Mouse (Mus musculus) forebrain, embryonic 15.5 days (tissue): ENCODE results near the gene Hsd17b6. TPM values are rescaled to one million over a fixed set of nuclear protein-coding genes. Genes with fewer than 3 reads are reported as not detected.
A peak's percentile ranks its signal among the peaks of the same experiment; 100 is the strongest.

Source experiments
- ATAC-seq: fragments of 200-750 bp; cut with Nextera tagmentation; replicated peaks from 2 replicates; pipeline ENCODE4 v1.8.0; 2017; ENCODE audit warnings: mild to moderate bottlenecking, moderate TSS enrichment, moderate library complexity
- H3K27ac ChIP-seq: fragments of 300-500 bp; sonication (generic); replicated peaks from 2 replicates; pipeline ENCODE4 v1.5.1; 2015; ENCODE audit warnings: mild to moderate bottlenecking, inconsistent platforms
- H3K27me3 ChIP-seq: fragments of 300-500 bp; sonication (generic); 2 replicates; pipeline ENCODE4 v1.6.1; 2015; ENCODE audit warnings: inconsistent platforms
- H3K36me3 ChIP-seq: fragments of 300-500 bp; sonication (generic); 2 replicates; pipeline ENCODE4 v1.6.1; 2015; ENCODE audit warnings: mild to moderate bottlenecking, inconsistent platforms
- H3K4me1 ChIP-seq: fragments of 300-500 bp; sonication (generic); 2 replicates; pipeline ENCODE4 v1.6.1; 2015; ENCODE audit warnings: inconsistent platforms
- H3K4me2 ChIP-seq: fragments of 300-500 bp; sonication (generic); replicated peaks from 2 replicates; pipeline ENCODE4 v1.6.1; 2015; ENCODE audit warnings: mild to moderate bottlenecking, inconsistent platforms
- H3K4me3 ChIP-seq: fragments of 300-500 bp; sonication (generic); 2 replicates; pipeline ENCODE4 v1.5.1; 2015; ENCODE audit warnings: mild to moderate bottlenecking, inconsistent platforms
- H3K9ac ChIP-seq: fragments of 300-500 bp; sonication (generic); replicated peaks from 2 replicates; pipeline ENCODE4 v1.6.1; 2015; ENCODE audit warnings: mild to moderate bottlenecking, inconsistent platforms
- H3K9me3 ChIP-seq: fragments of 300-500 bp; sonication (generic); 2 replicates; pipeline ENCODE4 v1.6.1; 2016; ENCODE audit warnings: inconsistent platforms
- WGBS: fragments of 180-500 bp; shearing (Covaris S2); methylation state at CpG from one replicate; pipeline ENCODE4 v1.1.7; 2015; ENCODE audit warnings: mixed read lengths; 5-methylcytosine and 5-hydroxymethylcytosine counted together
- polyA plus RNA-seq: library from polyadenylated mRNA; unstranded; fragments of >200 nt; fragmentation: Nextera tagmentation; extraction: Ambion mirVana; gene quantifications from 2 replicates; pipeline ENCODE4 v1.2.1, GENCODE M21; 2015

Hsd17b6 gene
- polyA plus RNA-seq, 1 experiment from 2014 or later, result not detected

DNA sequence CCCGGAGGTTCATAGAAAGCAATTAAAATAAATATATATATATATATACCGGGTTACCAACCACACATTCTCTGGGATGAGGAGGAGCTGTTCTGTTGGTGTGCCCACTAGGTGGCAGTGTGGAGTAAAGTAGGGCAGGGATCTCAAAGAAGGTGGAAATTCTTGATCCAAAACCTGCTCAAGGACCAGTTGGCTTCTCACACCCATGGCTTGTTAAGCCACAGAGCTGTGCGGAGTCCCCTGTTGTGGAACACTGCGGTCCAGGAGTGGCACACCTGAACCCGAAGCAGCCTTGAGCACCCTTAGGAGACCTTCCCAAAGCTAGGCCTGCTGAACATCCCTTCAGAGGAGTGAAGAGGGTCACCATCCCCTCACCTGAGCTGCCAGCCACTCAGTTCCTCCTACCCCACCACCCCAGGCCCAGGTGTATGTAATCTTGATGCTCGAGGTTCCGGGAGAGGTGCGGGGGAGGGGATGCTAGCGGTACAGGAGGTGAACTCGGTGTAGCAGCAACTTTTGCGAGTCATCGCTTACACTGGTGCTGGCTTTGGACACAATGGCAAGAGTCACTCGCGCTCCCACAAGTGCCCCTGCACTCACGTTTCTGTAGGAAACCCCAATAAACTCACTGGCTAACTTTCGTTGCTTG is 51.1 kb downstream of the Hsd17b6 start:
- no peak overlapping the region for H3K9ac ChIP-seq
- H3K4me2 ChIP-seq, result no peak overlapping the region
- no peaks in the 10 kb centered on the region for H3K27me3 ChIP-seq
- H3K9me3 ChIP-seq, result no peaks in the 10 kb centered on the region
- no peak overlapping the region for H3K27ac ChIP-seq
- 62% methylated on average over 16 of the region's 16 CpGs for WGBS
- no peak for ATAC-seq
- H3K4me3 ChIP-seq, result no peak overlapping the region
- no peaks in the 10 kb centered on the region for H3K36me3 ChIP-seq
- no peaks in the 10 kb centered on the region for H3K4me1 ChIP-seq

DNA sequence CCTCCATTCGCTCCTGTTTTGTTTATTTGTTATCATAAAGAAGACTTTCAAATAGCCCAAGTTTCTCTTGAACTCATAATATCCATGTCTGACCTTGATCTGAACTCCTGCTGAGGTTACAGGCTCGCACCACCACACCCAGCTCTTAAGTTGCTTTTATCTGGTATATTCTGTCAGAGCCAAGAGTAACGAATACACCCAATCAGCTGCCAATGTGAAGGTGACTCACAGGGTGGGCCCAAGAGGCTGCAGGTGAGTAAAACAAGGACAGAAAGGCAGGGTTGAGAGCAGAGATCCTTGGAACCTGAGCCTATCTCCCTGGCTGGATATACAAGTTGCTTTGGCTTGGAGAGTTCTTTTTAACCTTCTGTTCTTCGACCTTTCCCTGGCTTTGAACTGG is 52.4 kb downstream of the Hsd17b6 start:
- Histone ChIP-seq H3K4me3 (no peak overlapping the region), H3K4me2 (no peak overlapping the region), H3K4me1 (no peaks in the 10 kb centered on the region), H3K36me3 (no peaks in the 10 kb centered on the region), H3K9ac (no peak overlapping the region), H3K9me3 (no peaks in the 10 kb centered on the region), H3K27me3 (no peaks in the 10 kb centered on the region), H3K27ac (no peak overlapping the region)
- ATAC-seq, result no peak
- WGBS, result 76% methylated on average over 4 of the region's 4 CpGs

DNA sequence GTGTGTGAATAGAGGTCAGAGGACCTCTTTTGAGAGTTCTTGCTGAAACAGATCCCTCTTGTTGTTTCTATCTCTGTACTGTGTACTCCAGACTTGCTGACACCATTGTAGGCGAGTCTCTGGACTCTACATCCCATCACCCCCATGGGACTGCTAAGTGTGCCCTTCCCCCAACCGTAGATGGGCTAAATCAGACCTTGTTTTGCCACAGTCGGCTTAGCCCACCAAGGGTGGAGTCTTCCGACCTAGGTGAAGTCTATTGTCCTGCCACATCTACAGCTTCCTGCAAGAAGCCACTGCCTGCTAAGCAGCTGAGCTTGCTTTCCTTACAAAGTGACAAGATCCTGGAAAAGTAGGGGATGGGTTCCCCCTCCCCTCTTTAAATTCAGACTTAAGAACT is 55.6 kb downstream of the Hsd17b6 start:
- Histone ChIP-seq H3K4me2 (no peak overlapping the region), H3K9me3 (no peaks in the 10 kb centered on the region), H3K4me1 (no peaks in the 10 kb centered on the region), H3K36me3 (no peaks in the 10 kb centered on the region), H3K27ac (no peak overlapping the region), H3K27me3 (no peaks in the 10 kb centered on the region), H3K9ac (no peak overlapping the region), H3K4me3 (no peak overlapping the region)
- WGBS, result 85% methylated on average over 4 of the region's 4 CpGs
- ATAC-seq, result no peak

DNA sequence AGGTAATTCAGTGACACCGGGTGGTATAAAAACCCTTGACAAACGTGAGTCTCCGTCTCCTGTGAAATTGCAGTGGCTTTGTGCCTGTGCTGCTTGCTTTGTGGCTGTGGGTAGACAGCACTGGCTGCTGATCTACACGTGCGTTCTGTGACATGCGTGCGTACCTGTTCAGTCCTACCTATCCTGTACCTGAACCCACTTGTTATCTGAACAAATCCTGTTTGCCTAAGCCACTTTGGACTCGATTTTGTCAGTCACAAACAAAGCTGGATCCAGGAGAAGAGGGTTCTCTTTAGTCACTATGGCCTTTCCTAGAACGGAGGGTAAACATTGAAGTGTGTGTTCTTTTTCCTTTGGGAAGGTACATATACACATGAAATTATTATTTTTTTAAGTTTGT is 56.0 kb downstream of the Hsd17b6 start:
- Histone ChIP-seq H3K36me3 (no peaks in the 10 kb centered on the region), H3K9ac (no peak overlapping the region), H3K4me1 (no peaks in the 10 kb centered on the region), H3K27me3 (no peaks in the 10 kb centered on the region), H3K9me3 (no peaks in the 10 kb centered on the region), H3K27ac (no peak overlapping the region), H3K4me2 (no peak overlapping the region), H3K4me3 (no peak overlapping the region)
- WGBS, result 88% methylated on average over 9 of the region's 9 CpGs
- ATAC-seq, result no peak

DNA sequence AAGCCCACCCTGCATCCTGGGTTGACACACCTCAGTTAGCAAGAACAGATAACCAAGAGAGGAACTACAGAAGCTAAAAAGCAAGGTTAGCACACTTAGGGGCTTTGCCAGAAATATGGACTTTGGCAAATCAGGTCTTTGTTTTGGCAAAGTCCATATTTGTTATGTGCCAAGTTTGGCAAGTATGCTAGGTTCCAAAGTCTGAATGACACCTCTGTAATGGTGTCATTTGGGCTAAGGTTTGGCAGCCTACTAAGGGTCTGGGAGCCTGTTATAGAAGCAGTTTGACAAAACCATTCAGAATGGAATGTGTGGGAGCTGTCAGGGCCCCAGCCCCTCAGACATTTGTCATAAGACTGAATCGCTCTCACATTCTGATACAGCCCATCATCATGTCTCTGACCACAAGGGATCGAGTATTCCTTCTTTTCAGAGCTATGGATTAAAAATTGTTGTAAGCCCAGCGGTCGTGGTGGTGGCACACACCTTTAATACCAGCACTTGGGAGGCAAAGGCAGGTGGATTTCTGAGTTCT is 57.7 kb downstream of the Hsd17b6 start:
- no peak overlapping the region for H3K27ac ChIP-seq
- no peaks in the 10 kb centered on the region for H3K4me1 ChIP-seq
- H3K9ac ChIP-seq, result no peak overlapping the region
- 82% methylated on average over 4 of the region's 4 CpGs for WGBS
- H3K4me2 ChIP-seq, result no peak overlapping the region
- no peaks in the 10 kb centered on the region for H3K9me3 ChIP-seq
- no peaks in the 10 kb centered on the region for H3K36me3 ChIP-seq
- ATAC-seq, result no peak
- no peak overlapping the region for H3K4me3 ChIP-seq
- no peaks in the 10 kb centered on the region for H3K27me3 ChIP-seq

DNA sequence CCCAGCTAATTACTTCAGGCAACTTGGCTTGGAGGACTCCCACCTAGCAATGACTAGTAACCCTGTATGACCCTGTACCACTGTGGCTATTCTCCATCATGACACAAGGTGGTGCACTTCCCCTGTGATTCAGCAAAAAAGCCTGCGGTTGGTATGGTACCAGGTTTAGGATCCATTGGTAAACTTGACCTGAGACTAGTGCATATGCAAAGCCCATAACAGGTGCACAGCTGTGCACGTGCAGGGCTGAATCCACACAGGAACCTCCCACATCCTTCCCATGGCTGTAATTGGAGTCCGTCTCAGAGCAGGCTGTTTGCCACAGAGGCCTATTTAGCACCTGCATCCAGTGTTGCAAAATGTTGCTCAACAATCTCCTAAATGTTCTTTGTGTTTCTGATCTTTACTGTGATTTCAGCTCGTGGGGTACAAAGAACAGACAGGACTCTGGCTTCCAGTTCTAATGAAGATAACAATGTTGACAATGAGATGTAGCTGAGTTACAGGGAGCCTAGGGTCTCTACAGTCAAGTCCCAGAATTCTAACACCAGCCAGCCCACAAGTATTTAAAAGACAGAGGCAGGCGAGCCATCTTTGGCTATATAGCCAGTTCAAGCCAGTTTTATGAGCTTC is 61.9 kb downstream of the Hsd17b6 start:
- no peak overlapping the region for H3K4me3 ChIP-seq
- H3K4me1 ChIP-seq, result no peaks in the 10 kb centered on the region
- H3K9ac ChIP-seq, result no peak overlapping the region
- 30% methylated on average over 5 of the region's 5 CpGs for WGBS
- ATAC-seq, result 0 out of 2 replicates have a peak, but pooled peaks have one; percentile 32
- H3K9me3 ChIP-seq, result no peaks in the 10 kb centered on the region
- H3K4me2 ChIP-seq, result no peak overlapping the region
- no peak overlapping the region for H3K27ac ChIP-seq
- H3K36me3 ChIP-seq, result no peaks in the 10 kb centered on the region
- H3K27me3 ChIP-seq, result no peaks in the 10 kb centered on the region

Other genes with a start within 250 kb of the Hsd17b6 start
- gene Rdh1, start 247.9 kb downstream of the Hsd17b6 start, polyA plus RNA-seq, result not detected in 2 replicates
- gene Rdh16f1, start 247.8 kb downstream of the Hsd17b6 start, polyA plus RNA-seq, result not detected in 2 replicates
- 0.22 and 0.24 TPM in 2 replicates for gene Rdh9, start 231.2 kb downstream of the Hsd17b6 start, polyA plus RNA-seq
- gene Rdh16, start 206.5 kb downstream of the Hsd17b6 start, polyA plus RNA-seq, result 0.08 TPM in 1 of 2 replicates, not detected in the other
- gene Rdh19, start 157.7 kb downstream of the Hsd17b6 start, polyA plus RNA-seq, result not detected in 2 replicates
- not detected in 2 replicates for gene Rdh16f2, start 141.1 kb downstream of the Hsd17b6 start, polyA plus RNA-seq
- not detected in 2 replicates for gene Rdh7, start 118.8 kb downstream of the Hsd17b6 start, polyA plus RNA-seq
- not detected in 2 replicates for gene Sdr9c7, start 109.1 kb downstream of the Hsd17b6 start, polyA plus RNA-seq
- 61.6 and 62.3 TPM in 2 replicates for gene Prim1, start 7.6 kb upstream of the Hsd17b6 start, polyA plus RNA-seq
- 599 and 612 TPM in 2 replicates for gene Naca, start 28.0 kb upstream of the Hsd17b6 start, polyA plus RNA-seq
- 430 and 444 TPM in 2 replicates for gene Ptges3, start 51.3 kb upstream of the Hsd17b6 start, polyA plus RNA-seq
- 2,026 and 2,088 TPM in 2 replicates for gene Atp5b, start 75.7 kb upstream of the Hsd17b6 start, polyA plus RNA-seq
- gene Baz2a, start 84.0 kb upstream of the Hsd17b6 start, polyA plus RNA-seq, result 9.1 and 9.8 TPM in 2 replicates
- gene Rbms2, start 172.7 kb upstream of the Hsd17b6 start, polyA plus RNA-seq, result 7.9 and 9.0 TPM in 2 replicates
- gene Gls2, start 186.8 kb upstream of the Hsd17b6 start, polyA plus RNA-seq, result 0.57 and 0.64 TPM in 2 replicates
- gene Spryd4, start 204.2 kb upstream of the Hsd17b6 start, polyA plus RNA-seq, result 19.1 and 19.8 TPM in 2 replicates
- gene Mip, start 218.2 kb upstream of the Hsd17b6 start, polyA plus RNA-seq, result 0.19 TPM in 1 of 2 replicates, not detected in the other
- gene Timeless, start 224.5 kb upstream of the Hsd17b6 start, polyA plus RNA-seq, result 32.0 and 35.8 TPM in 2 replicates
- gene Apon, start 246.5 kb upstream of the Hsd17b6 start, polyA plus RNA-seq, result 0.19 TPM in 1 of 2 replicates, not detected in the other